Mouse (Mus musculus): ENCODE measurements around the gene Ankrd50.

Gene Ankrd50

GRCm38 (mm10) chr3:38463149-38463548 lies 21.5 kb downstream of the Ankrd50 start:
- DNase-seq, result no peak

- DNase-seq, result no peak
These were observed 22.9 kb downstream of the Ankrd50 start for GRCm38 (mm10) chr3:38461742-38462141.

GRCm38 (mm10) chr3:38460250-38460624 lies 24.4 kb downstream of the Ankrd50 start:
- DNase-seq, result no peak

GRCm38 (mm10) chr3:38459507-38460249 lies 25.0 kb downstream of the Ankrd50 start:
- no peak for DNase-seq

- no peak for DNase-seq
These were observed 27.6 kb downstream of the Ankrd50 start for GRCm38 (mm10) chr3:38457041-38457440.

GRCm38 (mm10) chr3:38452199-38452598 lies 32.4 kb downstream of the Ankrd50 start:
- DNase-seq, result no peak

GRCm38 (mm10) chr3:38446586-38446985 lies 38.1 kb downstream of the Ankrd50 start:
- DNase-seq, result no peak

GRCm38 (mm10) chr3:38443875-38444274 lies 40.8 kb downstream of the Ankrd50 start:
- no peak for DNase-seq

GRCm38 (mm10) chr3:38440564-38440991 lies 44.1 kb downstream of the Ankrd50 start:
- DNase-seq, result no peak

GRCm38 (mm10) chr3:38436596-38436995 lies 48.0 kb downstream of the Ankrd50 start:
- DNase-seq, result peak; percentile 6

- DNase-seq, result no peak
These were observed 48.8 kb downstream of the Ankrd50 start for GRCm38 (mm10) chr3:38435828-38436227.

GRCm38 (mm10) chr3:38434486-38434885 lies 50.2 kb downstream of the Ankrd50 start:
- DNase-seq, result no peak

- DNase-seq, result peak; percentile 64
These were observed 50.9 kb downstream of the Ankrd50 start for GRCm38 (mm10) chr3:38433495-38434464.

GRCm38 (mm10) chr3:38431461-38431860 lies 53.2 kb downstream of the Ankrd50 start:
- DNase-seq, result no peak

- DNase-seq, result no peak
These were observed 53.6 kb downstream of the Ankrd50 start for GRCm38 (mm10) chr3:38431042-38431441.

GRCm38 (mm10) chr3:38427200-38427599 lies 57.4 kb downstream of the Ankrd50 start:
- DNase-seq, result no peak

GRCm38 (mm10) chr3:38423966-38424365 lies 60.7 kb downstream of the Ankrd50 start:
- DNase-seq, result peak; percentile 48

- DNase-seq, result no peak
These were observed 64.7 kb downstream of the Ankrd50 start for GRCm38 (mm10) chr3:38419896-38420295.

- peak; percentile 46 for DNase-seq
These were observed 69.2 kb downstream of the Ankrd50 start for GRCm38 (mm10) chr3:38415292-38415930.

Data from lung, postnatal 36 days (tissue).